Mouse (Mus musculus) forebrain, embryonic 10.5 days (tissue): ENCODE results near the gene Ercc4. TPM values are rescaled to one million over a fixed set of nuclear protein-coding genes. Genes with fewer than 3 reads are reported as not detected.
A peak's percentile ranks its signal among the peaks of the same experiment; 100 is the strongest.

Experiments used
- DNase-seq: peaks from one replicate; pipeline ENCODE4 v3.0.0-alpha.2; 2017; ENCODE audit warnings: low spot score; ENCODE audit errors: extremely low spot score
- H3K27ac ChIP-seq: fragments of 300-500 bp; sonication (generic); 2 replicates; pipeline ENCODE4 v1.5.1; 2016; ENCODE audit warnings: mild to moderate bottlenecking
- H3K27me3 ChIP-seq: fragments of 300-500 bp; sonication (generic); 2 replicates; pipeline ENCODE4 v1.6.1; 2016; ENCODE audit warnings: mild to moderate bottlenecking; ENCODE audit not compliant: poor library complexity, severe bottlenecking
- H3K36me3 ChIP-seq: fragments of 300-500 bp; sonication (generic); replicated peaks from 2 replicates; pipeline ENCODE4 v1.6.1; 2016; ENCODE audit warnings: mild to moderate bottlenecking, moderate library complexity
- H3K4me1 ChIP-seq: fragments of 300-500 bp; sonication (generic); 2 replicates; pipeline ENCODE4 v1.6.1; 2016
- H3K4me3 ChIP-seq: fragments of 300-500 bp; sonication (generic); 2 replicates; pipeline ENCODE4 v1.5.1; 2016; ENCODE audit warnings: mild to moderate bottlenecking, moderate library complexity
- H3K9me3 ChIP-seq: fragments of 300-500 bp; sonication (generic); 2 replicates; pipeline ENCODE4 v1.6.1; 2016; ENCODE audit warnings: mild to moderate bottlenecking, moderate library complexity
- WGBS: fragments of 180-500 bp; shearing (Covaris S2); methylation state at CpG from one replicate; pipeline ENCODE4 v1.1.7; 2016; 5-methylcytosine and 5-hydroxymethylcytosine counted together
- polyA plus RNA-seq: library from polyadenylated mRNA; unstranded; fragments of >200 nt; fragmentation: Nextera tagmentation; extraction: Ambion mirVana; gene quantifications from 2 replicates; pipeline ENCODE4 v1.2.1, GENCODE M21; 2016

Gene Ercc4
- polyA plus RNA-seq, 1 experiment from 2014 or later, result 13.5 TPM

- H3K27ac ChIP-seq, result no peak overlapping the region
- peaks cover 11% of the 10 kb centered on the region for H3K36me3 ChIP-seq
- no peak for DNase-seq
- H3K4me1 ChIP-seq, result peaks cover 5% of the 10 kb centered on the region; the same call in 1 of the 2 replicates
- H3K9me3 ChIP-seq, result no peaks in the 10 kb centered on the region
- H3K4me3 ChIP-seq, result no peak overlapping the region
- H3K27me3 ChIP-seq, result no peaks in the 10 kb centered on the region
Observed at GRCm38 (mm10) chr16:13154352-13154751, 44.9 kb downstream of the Ercc4 start.

- WGBS, result 71% methylated on average over 6 of the region's 6 CpGs
Observed at GRCm38 (mm10) chr16:13157314-13157713, 47.8 kb downstream of the Ercc4 start.

GRCm38 (mm10) chr16:13158153-13158670 lies 48.7 kb downstream of the Ercc4 start:
- no peaks in the 10 kb centered on the region for H3K36me3 ChIP-seq
- no peaks in the 10 kb centered on the region for H3K27me3 ChIP-seq
- H3K27ac ChIP-seq, result no peak overlapping the region
- no peaks in the 10 kb centered on the region for H3K9me3 ChIP-seq
- no peak overlapping the region for H3K4me3 ChIP-seq
- H3K4me1 ChIP-seq, result peaks cover 8% of the 10 kb centered on the region; the same call in 1 of the 2 replicates
- DNase-seq, result no peak
- 67% methylated on average over 3 of the region's 3 CpGs for WGBS

More at GRCm38 (mm10) chr16:13157314-13157713, 47.8 kb downstream of the Ercc4 start:
- H3K9me3 ChIP-seq, result no peaks in the 10 kb centered on the region
- H3K4me1 ChIP-seq, result peaks cover 8% of the 10 kb centered on the region; the same call in 1 of the 2 replicates
- no peaks in the 10 kb centered on the region for H3K27me3 ChIP-seq
- no peaks in the 10 kb centered on the region for H3K36me3 ChIP-seq
- DNase-seq, result no peak
- H3K4me3 ChIP-seq, result no peak overlapping the region
- no peak overlapping the region for H3K27ac ChIP-seq

GRCm38 (mm10) chr16:13158906-13159889 lies 49.7 kb downstream of the Ercc4 start:
- 66% methylated on average over 13 of the region's 13 CpGs for WGBS
- DNase-seq, result no peak
- Histone ChIP-seq H3K4me3 (no peak overlapping the region), H3K27me3 (no peaks in the 10 kb centered on the region), H3K4me1 (peaks cover 8% of the 10 kb centered on the region; the same call in 1 of the 2 replicates), H3K27ac (no peak overlapping the region), H3K9me3 (peaks cover under 1% of the 10 kb centered on the region; the same call in 1 of the 2 replicates), H3K36me3 (no peaks in the 10 kb centered on the region)

DNA sequence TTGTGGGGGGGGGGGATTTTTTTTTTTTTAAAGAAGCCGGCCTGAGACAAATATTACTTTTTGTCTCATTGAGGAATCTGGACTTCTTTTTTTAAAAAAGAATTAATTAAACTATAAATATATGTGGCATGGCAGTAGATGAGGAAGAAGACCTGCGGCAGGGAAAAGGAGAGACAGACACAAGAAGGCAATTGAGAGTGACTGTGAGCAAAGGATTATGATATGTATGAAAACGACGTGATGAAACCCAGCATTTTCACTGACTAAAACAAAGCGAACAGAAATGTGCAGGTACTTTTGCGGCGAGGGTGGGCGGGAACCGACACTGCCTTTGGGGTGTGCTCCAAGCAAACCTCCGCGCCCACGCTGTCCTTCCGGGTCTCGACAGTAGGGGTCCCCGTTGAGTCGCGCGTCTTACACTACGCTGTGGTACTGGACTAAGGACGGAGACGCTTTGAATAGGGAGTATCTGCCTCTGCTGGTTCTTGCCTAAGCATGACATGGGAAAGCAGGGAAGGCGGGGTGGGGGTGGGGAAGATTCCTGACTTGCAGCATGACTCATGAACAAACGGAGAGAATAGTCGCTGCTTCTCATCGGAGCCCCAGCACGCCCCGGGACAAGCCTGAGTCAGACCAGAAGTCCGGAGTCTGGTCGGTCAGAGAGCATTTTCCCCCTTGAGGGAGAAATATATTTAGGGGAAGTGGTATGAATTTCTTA lies 50.6 kb downstream of the Ercc4 start:
- Histone ChIP-seq H3K27ac (peak overlapping the region; percentile 63; the same call in 1 of the 2 replicates), H3K4me3 (peak overlapping the region; percentile 44), H3K9me3 (peaks cover 5% of the 10 kb centered on the region; the same call in 1 of the 2 replicates), H3K36me3 (no peaks in the 10 kb centered on the region), H3K4me1 (peaks cover 8% of the 10 kb centered on the region; the same call in 1 of the 2 replicates), H3K27me3 (no peaks in the 10 kb centered on the region)
- peak; percentile 90 for DNase-seq
- 9% methylated on average over 29 of the region's 29 CpGs for WGBS

DNA sequence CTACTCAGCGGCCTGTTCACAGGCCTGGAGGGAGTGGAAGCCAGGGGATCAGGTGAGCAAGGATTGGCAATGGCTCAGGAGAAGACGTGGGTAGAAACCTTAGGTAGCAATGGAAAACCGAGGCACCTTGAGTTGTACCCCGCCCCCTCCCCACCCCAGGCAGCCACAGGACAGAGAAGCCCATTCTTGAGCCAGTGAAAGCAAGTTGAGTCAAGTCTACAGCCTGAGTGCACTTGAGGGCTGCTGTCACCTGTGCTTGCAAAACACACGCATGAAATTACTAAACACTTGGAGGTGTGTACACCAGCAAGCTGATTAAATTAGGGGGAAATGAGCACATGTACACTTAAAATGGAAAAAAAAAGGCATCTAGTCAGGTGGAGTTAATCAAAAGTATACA lies 52.0 kb downstream of the Ercc4 start:
- Histone ChIP-seq H3K36me3 (no peaks in the 10 kb centered on the region), H3K4me3 (no peak overlapping the region), H3K27ac (no peak overlapping the region), H3K4me1 (peaks cover 8% of the 10 kb centered on the region; the same call in 1 of the 2 replicates), H3K9me3 (peaks cover 10% of the 10 kb centered on the region), H3K27me3 (no peaks in the 10 kb centered on the region)
- no peak for DNase-seq
- WGBS, result 78% methylated on average over 5 of the region's 5 CpGs

- WGBS, result 86% methylated on average over 3 of the region's 3 CpGs
Observed at GRCm38 (mm10) chr16:13167731-13168130, 58.2 kb downstream of the Ercc4 start.

GRCm38 (mm10) chr16:13173055-13173742 lies 63.7 kb downstream of the Ercc4 start:
- H3K9me3 ChIP-seq, result 0 out of 2 replicates have a peak, but pooled peaks cover 2% of the 10 kb centered on the region
- WGBS, result 86% methylated on average over 5 of the region's 5 CpGs
- H3K4me3 ChIP-seq, result no peak overlapping the region
- no peak for DNase-seq
- no peaks in the 10 kb centered on the region for H3K27me3 ChIP-seq
- no peaks in the 10 kb centered on the region for H3K4me1 ChIP-seq
- H3K36me3 ChIP-seq, result no peaks in the 10 kb centered on the region
- no peak overlapping the region for H3K27ac ChIP-seq

More at GRCm38 (mm10) chr16:13167731-13168130, 58.2 kb downstream of the Ercc4 start:
- Histone ChIP-seq H3K27ac (no peak overlapping the region), H3K9me3 (peaks cover 28% of the 10 kb centered on the region), H3K4me1 (no peaks in the 10 kb centered on the region), H3K4me3 (no peak overlapping the region), H3K27me3 (no peaks in the 10 kb centered on the region), H3K36me3 (no peaks in the 10 kb centered on the region)
- no peak for DNase-seq

DNA sequence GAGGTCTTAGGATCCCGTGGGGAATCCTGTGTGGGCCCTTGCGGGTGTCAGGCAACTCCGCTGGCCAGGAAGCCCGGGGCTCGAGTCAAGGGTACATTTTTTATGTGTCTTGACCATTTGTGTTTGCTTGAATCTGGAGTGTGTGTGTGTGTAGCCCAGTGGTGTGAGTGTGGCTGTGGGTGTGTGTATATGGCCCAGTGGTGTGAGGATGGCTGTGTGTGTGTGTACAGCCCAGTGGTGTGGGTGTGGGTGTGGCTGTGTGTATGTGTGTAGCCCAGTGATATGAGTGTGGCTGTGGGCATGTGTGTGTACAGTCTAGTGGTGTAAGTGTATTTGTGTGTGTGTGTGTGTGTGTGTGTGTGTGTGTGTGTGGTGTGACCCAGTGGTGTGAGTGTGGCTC lies 73.0 kb downstream of the Ercc4 start:
- 93% methylated on average over 5 of the region's 5 CpGs for whole genome bisulfite sequencing
- H3K9me3 ChIP-seq, result peaks cover 9% of the 10 kb centered on the region
- no peaks in the 10 kb centered on the region for H3K27me3 ChIP-seq
- no peak overlapping the region for H3K4me3 ChIP-seq
- no peak for DNase-seq
- no peak overlapping the region for H3K27ac ChIP-seq
- no peaks in the 10 kb centered on the region for H3K36me3 ChIP-seq
- no peaks in the 10 kb centered on the region for H3K4me1 ChIP-seq

GRCm38 (mm10) chr16:13183182-13183742 lies 73.8 kb downstream of the Ercc4 start:
- 86% methylated on average over 4 of the region's 4 CpGs for WGBS
- no peak for DNase-seq
- Histone ChIP-seq H3K4me3 (no peak overlapping the region), H3K27ac (no peak overlapping the region), H3K9me3 (peaks cover 9% of the 10 kb centered on the region), H3K4me1 (no peaks in the 10 kb centered on the region), H3K27me3 (no peaks in the 10 kb centered on the region), H3K36me3 (no peaks in the 10 kb centered on the region)

DNA sequence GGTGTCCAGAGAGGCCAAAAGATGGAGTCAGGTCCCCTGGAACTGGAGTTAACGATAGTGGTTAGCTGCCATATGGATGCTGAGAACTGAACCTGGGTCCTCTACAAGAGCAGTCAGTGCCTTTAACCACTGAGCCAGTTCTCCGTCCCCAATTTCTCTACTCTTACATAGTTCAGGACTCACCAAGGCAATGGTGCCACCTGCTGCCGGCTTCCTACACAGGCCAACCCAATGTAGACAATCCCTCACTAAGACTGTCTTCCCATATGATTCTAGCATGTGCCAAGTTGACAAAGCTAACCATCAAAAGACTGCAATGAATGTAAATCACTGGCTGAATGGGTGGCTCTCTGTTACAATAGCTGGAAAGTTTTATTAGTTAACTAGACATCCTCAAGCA lies 74.9 kb downstream of the Ercc4 start:
- Histone ChIP-seq H3K9me3 (peaks cover 9% of the 10 kb centered on the region), H3K4me1 (peaks cover 3% of the 10 kb centered on the region), H3K4me3 (no peak overlapping the region), H3K27ac (no peak overlapping the region), H3K36me3 (no peaks in the 10 kb centered on the region), H3K27me3 (no peaks in the 10 kb centered on the region)
- WGBS, result 86% methylated on average over 3 of the region's 3 CpGs
- no peak for DNase-seq
